Mouse (Mus musculus): ENCODE results near the gene Arfgef3.
"Not testable (repeated sequence)": the region's sequence is repeated elsewhere in the genome, so short reads cannot be mapped to it uniquely, and the experiment has no call there.

Arfgef3 gene

DNA sequence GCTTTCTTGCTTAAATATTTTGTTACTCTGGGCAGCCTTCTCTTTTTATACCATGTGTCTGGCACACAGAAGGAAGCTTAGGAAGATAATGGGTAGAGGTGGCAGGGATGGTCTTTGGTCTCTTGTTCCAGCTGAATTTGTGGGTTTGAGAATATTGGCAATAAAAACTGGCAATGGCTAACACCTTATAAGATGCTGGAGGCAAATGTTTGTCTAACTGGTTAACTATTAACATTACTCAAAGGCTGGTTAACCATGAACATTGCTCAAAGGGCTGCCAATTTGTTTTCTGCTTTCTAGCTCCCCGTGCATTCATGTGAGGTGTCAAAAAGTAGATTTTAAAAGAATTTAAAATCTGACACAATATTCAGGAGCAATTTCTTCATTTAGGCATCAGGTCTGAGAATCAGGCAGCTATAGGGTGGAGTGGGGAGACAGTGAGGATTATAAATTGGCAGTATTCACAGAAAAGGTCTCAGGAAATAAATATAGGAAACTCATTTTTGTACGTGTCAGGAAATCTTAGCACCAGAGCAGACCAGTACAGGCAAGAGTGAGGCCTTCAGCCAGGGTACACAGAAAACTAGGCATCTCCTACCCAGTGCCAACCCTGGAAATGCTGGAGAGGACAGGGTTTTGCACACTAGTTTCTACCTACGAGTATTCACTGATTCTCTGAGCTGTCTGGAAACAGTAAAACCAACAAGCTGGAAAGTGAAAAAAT lies 62.9 kb downstream of the Arfgef3 start:
- CTCF ChIA-PET: interaction anchor here (0.7 kb wide), 1 partner anchor 23 kb away, joined by 3 read pairs; no protein-coding TSS in a partner anchor

DNA sequence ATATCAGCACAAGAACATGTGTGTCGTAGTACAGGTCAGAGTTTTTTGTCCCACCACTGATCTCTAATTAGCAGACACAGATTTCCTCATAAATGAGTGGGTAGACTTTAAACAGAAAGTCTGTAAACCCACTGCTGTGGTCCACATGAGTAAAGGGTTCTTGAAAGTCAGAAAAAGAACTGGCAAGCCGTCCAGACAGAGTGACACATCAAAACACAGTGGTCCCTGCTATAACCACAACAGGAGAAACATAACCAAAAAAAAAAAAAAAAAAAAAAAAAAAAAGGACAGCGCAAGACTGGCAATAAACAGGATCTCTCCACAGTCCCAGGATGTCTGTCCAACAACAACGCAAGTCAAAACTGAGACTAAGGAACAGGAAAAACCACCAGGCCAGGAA lies 64.9 kb downstream of the Arfgef3 start:
- CTCF ChIA-PET: no interaction called here

DNA sequence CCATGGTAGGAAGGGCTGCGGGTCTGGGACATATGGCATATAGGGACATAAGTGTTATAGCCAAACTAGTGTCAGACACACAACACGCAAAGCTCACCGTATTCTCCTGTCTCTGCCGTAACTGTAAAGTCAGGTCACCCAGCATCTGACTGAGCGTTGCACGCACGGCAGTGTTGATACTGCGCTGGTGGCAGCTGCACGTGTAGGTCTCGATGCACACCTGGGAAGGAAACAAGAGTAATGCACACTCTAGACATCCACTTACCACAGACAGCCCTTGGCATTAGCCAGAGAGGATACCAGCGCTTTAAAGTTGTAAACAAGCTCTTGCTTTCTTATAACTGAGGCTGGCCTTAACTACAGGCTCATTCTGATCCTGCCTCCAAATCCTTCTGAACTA lies 79.0 kb downstream of the Arfgef3 start:
- CTCF ChIA-PET: no interaction called here

DNA sequence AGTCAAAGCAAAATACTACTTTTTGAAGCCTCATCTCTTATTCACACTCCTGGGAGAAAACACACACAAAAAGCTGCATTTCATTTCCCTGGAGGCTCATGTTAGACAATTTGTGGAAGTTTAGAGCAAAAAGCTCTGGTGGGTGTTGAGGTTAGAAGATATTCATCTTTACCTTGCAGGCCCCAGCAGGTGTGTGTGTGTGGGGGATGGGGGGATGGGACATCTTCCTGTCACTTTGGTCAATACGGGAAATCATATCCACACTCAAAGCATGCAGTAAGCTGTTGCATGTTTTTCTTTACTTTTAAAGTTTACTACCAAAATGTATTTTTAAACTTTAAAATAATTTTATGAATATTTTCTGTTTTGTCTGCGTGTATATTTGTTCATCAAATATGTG lies 79.7 kb downstream of the Arfgef3 start:
- CTCF ChIA-PET: no interaction called here

DNA sequence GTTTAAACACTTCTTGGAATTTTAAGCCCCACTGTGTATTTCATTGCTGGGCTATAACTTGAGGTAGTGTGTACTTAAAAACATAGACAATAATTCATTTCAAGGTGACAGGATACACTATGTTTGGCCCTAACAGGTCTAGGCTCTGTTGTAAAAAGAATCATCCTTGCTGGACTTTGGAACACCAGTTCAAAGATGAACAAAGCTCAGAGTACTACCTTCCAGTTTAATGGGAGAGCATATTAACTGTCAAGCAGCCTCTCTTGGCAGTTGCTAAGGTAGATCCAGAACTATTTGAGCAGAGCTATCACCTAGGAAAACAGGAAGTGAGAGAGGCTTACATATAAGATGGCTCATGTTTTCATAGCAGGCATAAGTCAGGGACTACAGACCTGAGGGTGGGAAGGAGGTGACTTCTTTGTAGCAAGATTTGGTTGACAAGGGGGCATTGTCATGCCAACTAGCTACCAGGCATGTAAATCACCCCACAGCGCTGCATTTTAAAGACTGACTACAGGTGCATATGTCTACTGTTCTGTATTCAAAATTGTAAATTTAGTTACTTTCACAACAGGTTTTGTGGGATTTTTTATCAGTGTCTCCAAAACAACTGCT lies 82.0 kb downstream of the Arfgef3 start:
- CTCF ChIA-PET: interaction anchor here (0.5 kb wide), 1 partner anchor 22 kb away, joined by 13 read pairs; no protein-coding TSS in a partner anchor

DNA sequence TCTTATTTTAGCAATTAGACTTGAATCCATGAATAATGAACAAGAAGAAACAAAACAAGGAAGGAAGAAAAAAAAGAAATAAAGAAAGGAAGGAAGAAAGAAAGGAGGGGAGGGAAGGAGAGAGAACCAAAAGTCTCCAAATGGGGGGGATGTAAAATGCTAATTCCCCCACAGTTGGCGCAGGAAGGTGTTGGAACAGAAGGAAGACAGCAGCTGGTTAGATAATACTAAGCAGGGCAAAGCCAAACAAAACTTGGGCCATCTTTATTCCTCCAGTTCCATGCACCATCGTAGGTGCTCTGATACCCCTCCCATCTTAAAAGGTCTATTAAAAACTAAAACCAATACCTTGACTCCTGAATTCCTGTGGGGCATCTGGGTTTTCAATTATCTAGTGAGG lies 82.8 kb downstream of the Arfgef3 start:
- CTCF ChIA-PET: no interaction called here

DNA sequence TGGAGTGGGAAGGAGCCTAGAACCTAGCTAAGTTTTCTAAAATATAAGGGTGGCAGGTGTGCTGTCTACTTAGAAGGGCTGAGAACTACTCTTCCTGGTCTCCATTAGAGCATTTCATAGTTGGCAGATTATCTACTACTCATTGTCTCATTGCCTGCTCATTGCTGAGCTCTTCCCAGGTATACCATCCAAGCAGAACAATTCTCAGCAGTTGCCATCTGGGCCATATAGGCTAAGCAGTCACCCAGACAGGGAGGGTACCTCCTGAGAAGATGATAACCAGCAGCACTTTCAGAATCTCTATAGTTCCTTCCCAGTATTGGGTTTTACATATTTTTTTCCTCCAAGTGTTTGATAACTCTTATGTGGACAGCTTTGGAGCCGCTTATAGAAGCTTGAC lies 86.2 kb downstream of the Arfgef3 start:
- CTCF ChIA-PET: interaction anchor here (0.6 kb wide), 1 partner anchor 23 kb away, joined by 3 read pairs; no protein-coding TSS in a partner anchor

DNA sequence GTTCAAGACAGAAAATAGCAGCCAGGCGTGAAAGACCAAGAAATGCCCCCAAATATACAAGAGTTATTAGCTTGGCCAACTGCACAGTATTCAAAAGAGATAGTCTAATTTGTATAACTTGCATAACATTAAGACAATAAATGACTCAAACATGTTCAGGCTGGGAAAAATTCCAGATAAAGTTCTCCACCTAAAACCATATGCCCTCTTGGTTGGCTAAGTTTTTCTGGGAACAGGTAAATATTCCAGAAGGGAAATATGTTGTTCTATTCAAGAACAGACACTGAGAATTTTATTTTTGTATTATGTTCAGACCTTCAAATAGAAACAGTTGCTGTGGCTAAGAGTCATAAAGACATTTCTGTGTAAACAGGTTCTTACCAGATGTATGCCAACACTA lies 96.7 kb downstream of the Arfgef3 start:
- CTCF ChIA-PET: no interaction called here

DNA sequence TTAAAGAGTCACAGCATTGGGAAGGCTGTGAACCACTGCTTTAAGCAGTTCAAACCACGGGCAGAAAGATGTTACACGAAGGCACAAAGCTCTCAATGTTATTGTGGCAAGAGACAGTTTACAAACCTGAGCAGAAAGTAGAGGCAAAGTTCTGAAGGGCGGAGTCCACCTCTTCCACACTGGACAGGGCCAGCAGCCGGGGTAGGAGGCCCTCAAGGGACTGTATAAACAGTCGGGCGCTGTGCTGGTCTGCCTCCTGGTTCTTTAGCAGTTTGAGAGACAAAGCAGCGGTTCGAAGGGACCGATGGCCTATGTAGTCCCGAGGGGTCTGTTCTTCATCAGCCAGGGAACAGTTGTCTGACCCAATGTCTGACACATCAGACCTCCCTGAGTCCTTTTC lies 97.7 kb downstream of the Arfgef3 start:
- CTCF ChIA-PET: no interaction called here

DNA sequence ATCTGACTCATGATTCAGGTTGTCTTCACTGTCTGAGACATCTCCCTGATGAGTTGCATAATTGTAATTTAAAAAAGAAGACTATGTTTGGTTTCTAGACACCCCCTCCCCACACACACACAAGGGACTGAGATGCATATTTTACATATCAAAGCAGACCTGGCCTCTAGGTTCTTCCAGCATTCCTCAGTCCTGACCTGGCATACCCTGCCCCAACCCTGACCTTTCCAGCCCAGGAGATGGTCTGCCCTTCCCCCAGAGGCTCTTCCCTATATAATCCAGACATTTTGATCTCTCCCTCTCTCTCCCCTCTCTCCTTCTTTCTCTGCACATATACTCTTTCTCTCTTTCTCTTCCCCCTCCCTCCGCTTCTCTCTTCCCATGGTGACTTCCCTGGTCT lies 99.4 kb downstream of the Arfgef3 start:
- CTCF ChIA-PET: no interaction called here

DNA sequence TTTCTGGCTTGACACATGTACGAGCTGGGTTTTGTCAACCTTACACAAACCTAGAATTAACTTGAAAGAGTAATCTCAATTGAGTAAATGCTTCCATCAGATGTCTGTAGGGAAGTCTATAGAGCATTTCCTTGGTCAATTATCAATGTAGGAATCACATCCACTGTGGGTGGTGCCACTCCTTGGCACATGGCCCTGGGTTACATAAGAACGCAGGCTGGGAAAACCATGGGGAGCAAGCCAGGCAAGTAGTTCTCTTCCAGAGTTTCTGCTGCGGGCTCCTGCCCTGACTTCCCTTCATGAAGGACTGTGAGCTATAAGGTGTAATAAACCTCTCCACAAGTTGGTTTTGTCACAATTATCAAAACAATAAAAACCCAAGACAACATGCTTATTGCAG lies 100.2 kb downstream of the Arfgef3 start:
- CTCF ChIA-PET: no interaction called here

DNA sequence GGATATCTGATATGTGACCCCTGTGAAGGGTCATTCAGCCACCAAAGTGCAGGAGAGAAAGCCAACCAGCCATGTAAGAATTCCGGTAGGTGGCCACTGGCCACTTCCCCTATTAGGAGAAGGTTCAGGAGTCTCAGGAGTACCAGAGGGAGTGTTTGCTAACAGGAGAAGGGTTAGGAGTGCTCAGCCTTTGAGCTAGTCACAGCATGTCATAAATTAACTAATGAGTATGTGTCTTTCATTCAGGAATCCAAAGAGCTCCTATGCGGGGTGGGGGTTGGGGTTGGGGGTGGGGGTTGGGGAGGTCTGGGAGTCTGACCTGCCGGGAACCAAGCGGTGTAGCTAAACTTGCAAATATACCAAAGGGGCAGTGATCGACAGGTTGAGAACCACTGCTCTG lies 100.9 kb downstream of the Arfgef3 start:
- CTCF ChIA-PET: no interaction called here

DNA sequence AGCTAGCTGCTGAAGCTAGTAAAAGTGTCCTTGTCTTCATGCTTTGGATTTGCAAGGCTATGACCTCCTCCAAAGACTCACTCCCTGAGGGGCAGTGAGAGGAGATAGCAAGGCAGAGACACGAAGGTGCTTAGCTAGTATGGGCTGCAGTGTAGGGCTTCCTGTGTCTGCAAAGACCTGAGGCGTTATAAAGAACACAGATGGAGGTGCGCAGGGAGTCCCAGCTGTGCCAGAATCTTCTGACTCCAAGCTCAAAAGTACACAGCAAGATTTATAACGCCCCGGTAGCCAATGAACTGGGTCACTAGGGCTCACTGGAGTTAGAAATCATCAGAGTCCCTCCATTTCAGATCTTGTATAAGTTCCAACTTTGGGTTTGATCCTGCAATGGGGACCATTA lies 103.2 kb downstream of the Arfgef3 start:
- CTCF ChIA-PET: no interaction called here

DNA sequence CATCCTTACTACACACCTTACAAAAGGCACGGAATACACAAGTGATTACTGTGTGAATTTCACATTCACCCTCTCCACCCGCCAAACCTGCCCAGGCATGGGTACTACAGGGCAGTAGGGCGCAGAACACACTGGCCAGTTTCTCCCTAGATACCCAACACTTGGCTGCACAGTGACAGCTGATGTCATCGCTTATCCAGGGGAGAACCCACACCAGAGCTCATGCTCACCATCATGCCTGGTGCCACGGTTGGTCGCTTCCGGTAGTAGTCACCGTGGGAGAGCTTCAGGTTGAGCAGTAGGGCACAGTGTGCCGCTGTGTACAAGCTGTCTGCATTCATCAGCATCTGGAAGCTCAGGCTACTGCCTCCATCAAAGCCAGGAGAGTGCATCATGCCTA lies 108.3 kb downstream of the Arfgef3 start:
- CTCF ChIA-PET: no interaction called here

DNA sequence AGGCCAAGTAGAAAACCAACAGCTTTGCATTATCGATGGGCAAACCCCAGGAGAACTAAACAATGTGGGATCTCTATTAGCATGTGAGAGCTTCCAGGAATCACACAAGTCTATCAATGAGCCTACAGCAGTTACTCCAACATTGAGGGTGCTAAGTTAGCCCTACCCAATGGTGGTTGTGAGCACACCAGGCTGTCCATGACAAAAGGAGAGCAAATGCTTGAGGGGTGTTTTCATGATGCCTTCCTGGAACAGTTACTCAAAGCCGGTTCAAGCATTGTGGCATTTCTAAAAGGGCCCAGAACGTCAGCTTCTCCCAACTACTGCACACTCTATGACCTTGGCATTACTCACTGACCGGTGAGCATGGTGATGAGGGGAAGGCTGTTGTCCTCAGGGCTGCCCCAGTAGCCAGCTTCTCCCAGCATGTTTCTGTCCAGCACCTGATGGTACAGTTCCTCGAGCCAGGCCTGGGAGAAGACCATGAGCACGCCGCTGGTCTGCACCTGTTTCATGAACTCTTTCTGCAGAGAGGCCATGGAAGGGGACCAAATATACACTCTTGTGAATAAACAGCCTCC lies 109.3 kb downstream of the Arfgef3 start:
- CTCF ChIA-PET: no interaction called here

DNA sequence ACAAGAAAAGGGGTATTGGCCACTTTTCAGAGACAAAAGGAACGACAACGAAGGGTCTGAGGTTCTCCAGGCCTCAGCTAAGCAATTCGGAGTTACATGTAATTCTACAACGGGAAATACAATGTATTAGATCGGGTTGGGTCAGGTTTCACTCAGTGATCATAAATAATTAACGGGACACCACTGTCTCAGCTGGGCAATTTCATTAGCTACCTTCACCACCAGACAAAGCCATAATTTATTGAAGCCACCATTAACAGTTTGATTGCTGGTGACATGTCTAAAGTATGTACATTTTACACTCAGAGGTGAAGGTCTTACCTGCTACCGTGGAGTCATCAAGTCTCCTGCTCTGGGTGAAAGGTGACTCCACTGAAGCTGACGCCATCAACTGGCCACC lies 113.3 kb downstream of the Arfgef3 start:
- CTCF ChIA-PET: no interaction called here

DNA sequence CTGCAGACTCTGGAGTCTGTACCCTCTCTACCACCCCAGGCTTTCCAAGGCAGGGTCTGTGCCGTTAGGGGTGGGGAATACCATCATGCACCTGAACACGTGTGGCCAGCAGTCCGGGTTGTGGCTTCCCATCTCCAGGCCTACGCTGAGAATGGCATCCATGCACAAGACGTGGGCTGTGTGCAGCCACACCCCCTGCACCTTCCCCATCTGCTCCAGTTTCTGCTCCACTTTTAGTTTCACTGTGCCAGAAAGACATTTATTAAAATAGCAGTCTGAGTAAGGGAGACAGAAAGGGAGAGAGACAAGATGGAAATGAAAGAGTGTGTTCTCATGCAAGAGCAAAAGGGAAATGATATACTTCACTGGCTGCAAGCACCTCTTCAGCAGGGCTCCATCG lies 116.2 kb downstream of the Arfgef3 start:
- CTCF ChIA-PET: no interaction called here

DNA sequence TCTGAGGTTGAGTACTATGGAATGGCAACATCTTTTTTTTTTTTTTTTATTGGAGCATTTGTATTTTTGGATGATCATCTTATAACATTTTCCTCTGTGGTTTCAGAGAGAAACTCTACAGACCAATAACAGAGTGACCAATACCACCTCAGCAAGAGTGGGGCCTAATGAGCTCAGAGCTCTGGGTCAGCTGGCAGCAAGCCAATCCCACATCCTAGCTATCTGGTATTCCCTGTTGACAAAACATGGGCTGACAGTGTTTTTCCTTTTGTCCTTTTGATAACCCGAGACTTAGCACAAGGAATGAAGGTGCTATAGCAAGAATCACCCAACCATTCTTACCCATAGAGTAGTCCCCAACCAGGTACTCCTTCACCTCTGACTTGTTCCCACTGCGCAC lies 131.0 kb downstream of the Arfgef3 start:
- CTCF ChIA-PET: interaction anchor here (0.7 kb wide), 1 partner anchor 84 kb away, joined by 10 read pairs; no protein-coding TSS in a partner anchor

DNA sequence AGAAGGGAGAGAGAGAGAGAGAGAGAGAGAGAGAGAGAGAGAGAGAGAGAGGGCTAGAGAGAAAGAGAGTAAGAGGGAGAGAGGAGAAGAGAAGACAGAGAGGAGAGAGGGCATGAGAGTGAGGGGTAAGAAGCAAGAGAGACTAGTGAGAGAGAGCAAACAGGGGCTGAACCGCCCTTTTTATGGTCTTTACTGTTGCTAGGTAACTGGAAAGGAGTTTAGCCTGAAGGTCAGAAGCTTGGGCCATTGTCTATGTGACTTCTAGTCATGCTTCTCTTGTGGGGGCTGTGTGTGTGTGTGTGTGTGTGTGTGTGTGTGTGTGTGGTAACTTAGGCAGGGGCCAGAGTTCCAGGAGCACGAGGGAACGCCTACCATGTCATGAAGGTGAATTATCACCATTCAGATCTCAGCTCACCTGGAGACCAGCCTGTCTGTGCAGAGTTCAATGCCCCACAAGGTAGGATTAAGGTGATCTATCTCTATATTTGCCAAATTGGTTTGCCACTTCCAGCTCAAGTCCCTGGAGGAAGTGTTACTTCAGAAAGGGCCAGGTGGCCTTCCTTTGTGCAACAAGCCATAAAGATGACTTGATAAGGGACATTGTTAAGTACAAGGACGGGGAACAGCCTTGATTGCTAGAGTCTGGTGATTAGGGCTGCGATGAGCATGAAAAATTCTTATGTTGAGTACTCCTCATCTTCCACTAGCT lies 138.8 kb downstream of the Arfgef3 start:
- CTCF ChIA-PET: not testable (repeated sequence)

DNA sequence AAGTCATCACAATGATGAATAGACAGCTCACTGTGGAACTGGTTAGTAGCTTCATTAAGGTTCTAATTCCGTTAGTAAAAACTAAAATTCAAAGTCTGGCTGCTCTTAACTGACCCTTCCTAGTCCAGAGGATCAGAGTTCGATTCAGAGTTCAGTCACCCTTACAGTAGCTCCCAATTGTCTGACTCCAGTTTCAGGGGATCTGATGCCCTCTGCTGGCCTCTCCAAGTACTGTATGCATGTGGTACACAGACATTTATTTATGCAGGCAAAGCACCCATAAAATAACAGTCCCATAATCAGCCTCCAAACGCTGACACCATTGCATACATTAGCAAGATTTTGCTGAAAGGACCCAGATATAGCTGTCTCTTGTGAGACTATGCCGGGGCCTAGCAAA lies 141.7 kb downstream of the Arfgef3 start:
- CTCF ChIA-PET: interaction anchor here (0.5 kb wide), 1 partner anchor 20 kb away, joined by 5 read pairs; no protein-coding TSS in a partner anchor

DNA sequence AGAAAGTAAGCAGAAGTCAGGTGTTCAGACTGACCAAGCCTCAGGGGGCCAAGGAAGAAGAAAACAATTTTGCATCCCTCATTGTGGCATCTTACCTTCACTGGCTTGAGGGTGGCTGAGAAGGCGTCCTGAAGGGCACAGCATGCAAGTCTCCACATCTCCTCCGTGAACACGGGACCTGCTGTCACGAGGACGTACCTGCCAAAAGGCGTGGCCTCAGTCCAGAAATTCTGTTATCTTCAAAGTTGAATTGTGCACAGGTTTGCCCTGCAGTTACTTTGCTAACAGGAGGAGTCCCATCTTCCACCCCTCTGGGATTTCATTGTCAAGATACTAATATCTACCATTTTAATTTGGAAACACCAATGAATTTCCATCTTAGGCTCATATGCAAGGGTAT lies 146.1 kb downstream of the Arfgef3 start:
- CTCF ChIA-PET: no interaction called here

DNA sequence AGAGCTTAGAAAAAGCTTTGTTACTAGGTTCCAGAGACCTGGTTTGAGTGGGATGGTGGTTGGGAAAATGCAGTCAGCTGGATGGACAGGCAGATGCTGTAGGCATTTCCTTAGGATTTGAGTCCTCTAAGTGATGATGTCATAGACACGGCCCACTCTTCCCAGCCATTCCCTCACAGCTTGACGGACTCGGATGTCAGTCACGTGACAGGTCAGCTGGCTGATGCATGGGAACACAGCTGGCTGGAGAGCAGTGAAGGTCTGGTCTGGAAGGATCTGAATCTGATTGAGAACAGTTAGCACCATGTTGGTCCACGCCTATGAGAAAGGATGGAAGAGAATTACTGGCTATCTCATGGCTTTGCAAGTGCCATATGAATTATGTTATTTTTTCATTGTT lies 154.3 kb downstream of the Arfgef3 start:
- CTCF ChIA-PET: no interaction called here

DNA sequence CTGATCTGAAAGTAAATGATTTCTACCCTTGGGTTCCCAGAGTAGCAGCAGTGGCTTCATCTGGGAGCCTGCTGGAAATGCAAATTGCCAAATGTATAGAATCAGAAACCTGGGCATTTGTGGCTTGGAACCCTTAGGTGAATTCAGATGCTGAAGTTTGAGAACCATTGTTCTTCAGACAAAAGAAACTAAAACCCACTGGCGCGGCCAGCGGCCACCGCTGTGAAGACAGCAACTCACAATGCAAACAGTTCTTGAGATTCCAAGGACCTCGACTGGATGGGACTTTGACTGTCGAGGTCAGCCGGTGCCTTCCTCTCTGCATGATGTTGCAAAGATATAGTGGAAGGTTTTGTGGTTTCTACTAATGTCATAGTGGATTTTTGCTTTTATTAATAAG lies 159.6 kb downstream of the Arfgef3 start:
- CTCF ChIA-PET: interaction anchor here (0.6 kb wide), 1 partner anchor 14 kb away, joined by 15 read pairs; no protein-coding TSS in a partner anchor
